Mouse (Mus musculus) layer of hippocampus, postnatal 14 days (tissue): ENCODE measurements at regions not wholly inside any gene's neighbourhood (a gene's known extent, or its start where the extent isn't known, plus 50 kb on each side); places are given as distances from the start of the nearest gene placed in this dataset.

Experiments used
- DNase-seq, 2 experiments: peaks; one replicate each; pipeline ENCODE4 v3.0.0; 2021 to 2022; ENCODE audit warnings: low spot score in 2 of 2, mixed read lengths in 1 of 2

GRCm38 (mm10) chr8:18536059-18536458, 442.0 kb downstream of the Defb40 start:
- DNase-seq, result no peak

GRCm38 (mm10) chr8:18528120-18528519, 449.9 kb downstream of the Defb40 start:
- no peak for DNase-seq

- DNase-seq, result no peak
Observed at GRCm38 (mm10) chr8:18512409-18512808, 465.6 kb downstream of the Defb40 start.

GRCm38 (mm10) chr8:18506158-18507022, 471.7 kb downstream of the Defb40 start:
- DNase-seq, result peak; percentile 54 to 86

- no peak for DNase-seq
Observed at GRCm38 (mm10) chr8:18490620-18491019, 487.4 kb downstream of the Defb40 start.

GRCm38 (mm10) chr8:18480081-18480480, 498.0 kb downstream of the Defb40 start:
- DNase-seq, result no peak

- DNase-seq, result no peak
Observed at GRCm38 (mm10) chr8:18478166-18478565, 499.9 kb downstream of the Defb40 start.

- no peak for DNase-seq
Observed at GRCm38 (mm10) chr8:18467511-18467910, 510.5 kb downstream of the Defb40 start.

- no peak for DNase-seq
Observed at GRCm38 (mm10) chr8:18460609-18461008, 517.4 kb downstream of the Defb40 start.

GRCm38 (mm10) chr8:18457470-18457869, 520.6 kb downstream of the Defb40 start:
- DNase-seq, result no peak

- no peak for DNase-seq
Observed at GRCm38 (mm10) chr8:18449015-18449414, 529.0 kb downstream of the Defb40 start.

- no peak for DNase-seq
Observed at GRCm38 (mm10) chr8:18442212-18442611, 535.8 kb downstream of the Defb40 start.

GRCm38 (mm10) chr8:18422846-18423245, 555.2 kb downstream of the Defb40 start:
- no peak for DNase-seq

GRCm38 (mm10) chr8:18412470-18412869, 565.6 kb downstream of the Defb40 start:
- no peak for DNase-seq

GRCm38 (mm10) chr8:18406446-18406845, 571.6 kb downstream of the Defb40 start:
- DNase-seq, result no peak

- peak; percentile 18 to 41 for DNase-seq
Observed at GRCm38 (mm10) chr8:18388353-18388752, 589.7 kb downstream of the Defb40 start.

GRCm38 (mm10) chr8:18381615-18382178, 596.4 kb downstream of the Defb40 start:
- no peak for DNase-seq

- DNase-seq, result peak in 1 of 2 experiments; percentile 43
Observed at GRCm38 (mm10) chr8:18348716-18349115, 629.3 kb downstream of the Defb40 start.

- DNase-seq, result no peak
Observed at GRCm38 (mm10) chr8:18346248-18346647, 631.8 kb downstream of the Defb40 start.

GRCm38 (mm10) chr8:18345322-18345721, 632.7 kb downstream of the Defb40 start:
- DNase-seq, result peak; percentile 46 to 65

GRCm38 (mm10) chr8:18344838-18345237, 633.2 kb downstream of the Defb40 start:
- DNase-seq, result no peak

GRCm38 (mm10) chr8:18335576-18335975, 642.5 kb downstream of the Defb40 start:
- no peak for DNase-seq

GRCm38 (mm10) chr8:18328521-18328920, 649.5 kb downstream of the Defb40 start:
- DNase-seq, result no peak
